Mouse (Mus musculus) bone marrow macrophage, adult 2 months (primary cell): Measurements from ENCODE around the gene Dhrs7b.

Source experiments
- CTCF ChIP-seq: IDR thresholded peaks from 2 replicates; pipeline ENCODE4 v1.5.1; 2012; ENCODE audit warnings: low read depth, mild to moderate bottlenecking, low read length, moderate library complexity
- POLR2A ChIP-seq: IDR thresholded peaks from 2 replicates; pipeline ENCODE4 v1.6.1; 2012; ENCODE audit warnings: mild to moderate bottlenecking, low read depth, low read length, borderline replicate concordance

DNA sequence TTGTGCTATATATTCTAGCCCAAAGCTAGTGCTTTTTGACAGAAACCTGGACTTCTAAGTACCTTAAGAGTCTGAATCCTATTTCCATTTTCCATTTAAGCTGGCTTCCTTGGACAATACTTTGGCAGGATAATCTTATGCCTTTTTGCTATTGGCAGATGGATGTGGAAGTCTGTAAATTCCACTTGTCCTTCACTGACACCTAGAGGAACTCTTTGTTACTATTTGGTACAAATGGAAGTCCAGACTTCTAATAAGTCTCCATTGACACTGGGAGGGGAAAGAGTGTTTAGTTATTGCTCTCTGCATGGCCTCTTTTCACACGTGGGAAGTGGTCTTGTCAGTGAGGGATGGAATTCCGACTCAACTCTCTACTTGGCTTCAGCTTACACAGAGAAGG lies 1.5 kb upstream of the Dhrs7b start:
- TF ChIP-seq CTCF, result no peak
- no peak for TF ChIP-seq POLR2A
